Mouse (Mus musculus): ENCODE measurements around the gene Ucp3. TPM values are rescaled to one million over a fixed set of nuclear protein-coding genes. Genes with fewer than 3 reads are reported as not detected.
A peak's percentile ranks its signal among the peaks of the same experiment; 100 is the strongest.

The Ucp3 gene
- polyA plus RNA-seq, 1 experiment from 2014 or later: not detected

DNA sequence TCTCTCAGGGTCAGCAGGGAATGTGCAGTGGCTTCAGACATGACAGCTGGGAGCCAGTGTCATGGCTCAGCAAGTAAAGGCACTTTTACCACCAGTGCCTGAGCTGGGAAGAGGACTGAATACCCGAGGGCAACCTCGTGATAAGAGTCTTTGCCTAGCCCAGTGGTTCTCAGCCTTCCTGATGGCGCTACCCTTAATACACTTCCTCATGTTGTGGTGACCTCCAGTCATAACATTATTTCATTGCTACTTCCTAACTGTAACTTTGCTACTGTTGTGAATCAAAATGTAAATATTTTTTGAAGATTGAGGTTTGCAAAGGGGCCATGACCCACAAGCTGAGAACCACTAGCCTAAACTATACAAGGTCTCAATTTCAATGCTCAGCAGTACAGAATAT is 35.9 kb downstream of the Ucp3 start:
- H3K4me3 ChIP-seq (ENCODE audit: low read depth, low read length): no peak overlapping the region
- no peak overlapping the region for H3K27ac ChIP-seq (ENCODE audit: low read depth, low read length)
- no peak overlapping the region for H3K9ac ChIP-seq (ENCODE audit: low read depth, low read length)
- no peaks in the 10 kb centered on the region for H3K36me3 ChIP-seq (ENCODE audit: control insufficient read depth, insufficient read depth, low read length)
- H3K4me2 ChIP-seq: no peak overlapping the region
- DNase-seq (ENCODE audit: low spot score) (no peak), ATAC-seq (replicated peaks; ENCODE audit: low FRiP score) (no peak)
- no peaks in the 10 kb centered on the region for H3K27me3 ChIP-seq (replicated peaks; ENCODE audit: control insufficient read depth, insufficient read depth, low read length)
- no peaks in the 10 kb centered on the region for H3K4me1 ChIP-seq (replicated peaks; ENCODE audit: control insufficient read depth, insufficient read depth, low read length)
- H3K9me3 ChIP-seq (ENCODE audit: control insufficient read depth, low read length): no peaks in the 10 kb centered on the region
- 48% methylated on average over 3 of the region's 3 CpGs for WGBS

DNA sequence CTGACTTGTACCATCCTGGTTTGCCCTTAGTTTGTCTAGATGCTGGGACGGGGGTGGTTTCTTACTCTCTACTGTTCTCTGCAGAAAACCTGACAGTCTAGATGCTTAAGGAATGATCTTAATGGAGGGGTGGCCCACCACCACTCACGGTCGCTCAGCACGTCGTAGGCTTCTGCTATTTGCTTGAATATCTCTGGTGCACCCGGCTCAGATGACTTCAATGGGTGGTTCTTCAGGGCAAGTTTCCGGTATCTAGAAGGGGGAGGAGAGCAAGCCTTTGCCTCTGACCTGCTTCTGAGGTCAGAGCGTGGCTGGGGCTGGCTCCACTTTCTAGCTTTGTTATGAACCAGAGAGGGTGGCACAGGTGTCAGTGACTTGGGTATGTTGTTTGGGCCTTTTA is 38.8 kb downstream of the Ucp3 start:
- no peaks in the 10 kb centered on the region for H3K27me3 ChIP-seq (replicated peaks; ENCODE audit: control insufficient read depth, insufficient read depth, low read length)
- WGBS: 57% methylated on average over 8 of the region's 8 CpGs
- H3K4me3 ChIP-seq (ENCODE audit: low read depth, low read length): no peak overlapping the region
- DNase-seq (ENCODE audit: low spot score) (no peak), ATAC-seq (replicated peaks; ENCODE audit: low FRiP score) (no peak)
- H3K4me1 ChIP-seq (replicated peaks; ENCODE audit: control insufficient read depth, insufficient read depth, low read length): no peaks in the 10 kb centered on the region
- H3K9me3 ChIP-seq (ENCODE audit: control insufficient read depth, low read length): no peaks in the 10 kb centered on the region
- no peak overlapping the region for H3K27ac ChIP-seq (ENCODE audit: low read depth, low read length)
- no peaks in the 10 kb centered on the region for H3K36me3 ChIP-seq (ENCODE audit: control insufficient read depth, insufficient read depth, low read length)
- no peak overlapping the region for H3K9ac ChIP-seq (ENCODE audit: low read depth, low read length)
- no peak overlapping the region for H3K4me2 ChIP-seq

DNA sequence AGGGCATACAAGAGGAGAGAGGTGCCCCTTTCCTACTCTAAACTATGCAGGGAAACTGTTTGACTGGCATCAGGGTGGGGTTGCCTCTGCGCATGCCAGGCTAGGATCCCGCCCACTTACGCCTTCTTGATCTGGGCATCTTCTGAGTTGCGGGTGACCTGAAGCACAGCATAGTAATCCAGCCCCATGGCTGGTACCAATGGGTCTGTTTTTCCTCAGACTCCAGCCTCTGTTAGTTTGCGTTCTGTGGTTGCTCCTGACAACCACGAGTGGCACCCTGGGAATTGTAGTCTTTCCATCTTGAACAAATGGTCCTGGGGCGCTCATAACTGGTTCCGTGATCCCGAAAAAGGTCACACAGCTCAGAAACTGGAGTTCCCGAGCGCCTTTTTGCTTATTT is 41.8 kb downstream of the Ucp3 start, which contains the start of gene Dnajb13:
Gene Dnajb13 (minus strand): TSS at position 388 of the 400 bp plus-strand sequence.
- ATAC-seq (replicated peaks; ENCODE audit: low FRiP score) (no peak), DNase-seq (ENCODE audit: low spot score) (no peak)
- Histone ChIP-seq H3K4me1 (replicated peaks; ENCODE audit: control insufficient read depth, insufficient read depth, low read length) (no peaks in the 10 kb centered on the region), H3K4me3 (ENCODE audit: low read depth, low read length) (no peak within 1 kb of the TSS), H3K4me2 (no peak within 1 kb of the TSS), H3K9ac (ENCODE audit: low read depth, low read length) (no peak within 1 kb of the TSS), H3K27ac (ENCODE audit: low read depth, low read length) (no peak within 1 kb of the TSS), H3K9me3 (ENCODE audit: control insufficient read depth, low read length) (no peaks in the 10 kb centered on the region), H3K27me3 (replicated peaks; ENCODE audit: control insufficient read depth, insufficient read depth, low read length) (no peaks in the 10 kb centered on the region), H3K36me3 (ENCODE audit: control insufficient read depth, insufficient read depth, low read length) (no peaks in the 10 kb centered on the region)
- 47% methylated on average over 11 of the region's 11 CpGs for WGBS

DNA sequence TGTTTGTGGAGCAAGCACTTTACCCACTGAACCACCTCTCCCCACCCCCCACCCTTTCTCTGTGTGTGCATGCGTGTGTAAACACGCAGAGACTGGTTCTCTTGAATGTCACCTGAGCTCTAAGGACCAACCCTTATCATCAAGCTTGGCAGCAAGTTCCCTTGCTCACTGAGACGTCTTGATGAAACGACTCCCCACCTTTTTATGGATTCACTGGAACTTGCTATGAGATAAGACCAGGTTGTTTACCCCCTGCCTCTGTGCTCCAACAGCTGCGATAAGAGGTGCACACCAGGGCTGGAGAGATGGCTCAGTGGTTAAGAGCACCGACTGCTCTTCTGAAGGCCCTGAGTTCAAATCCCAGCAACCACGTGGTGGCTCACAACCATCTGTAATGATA is 47.4 kb downstream of the Ucp3 start:
- H3K27me3 ChIP-seq (replicated peaks; ENCODE audit: control insufficient read depth, insufficient read depth, low read length): no peaks in the 10 kb centered on the region
- no peaks in the 10 kb centered on the region for H3K4me1 ChIP-seq (replicated peaks; ENCODE audit: control insufficient read depth, insufficient read depth, low read length)
- ATAC-seq (replicated peaks; ENCODE audit: low FRiP score): no peak
- H3K9me3 ChIP-seq (ENCODE audit: control insufficient read depth, low read length): no peaks in the 10 kb centered on the region
- 52% methylated on average over 7 of the region's 7 CpGs for WGBS
- no peak overlapping the region for H3K27ac ChIP-seq (ENCODE audit: low read depth, low read length)
- no peak for DNase-seq (ENCODE audit: low spot score)
- H3K4me3 ChIP-seq (ENCODE audit: low read depth, low read length): no peak overlapping the region
- no peaks in the 10 kb centered on the region for H3K36me3 ChIP-seq (ENCODE audit: control insufficient read depth, insufficient read depth, low read length)
- no peak overlapping the region for H3K9ac ChIP-seq (ENCODE audit: low read depth, low read length)
- no peak overlapping the region for H3K4me2 ChIP-seq

DNA sequence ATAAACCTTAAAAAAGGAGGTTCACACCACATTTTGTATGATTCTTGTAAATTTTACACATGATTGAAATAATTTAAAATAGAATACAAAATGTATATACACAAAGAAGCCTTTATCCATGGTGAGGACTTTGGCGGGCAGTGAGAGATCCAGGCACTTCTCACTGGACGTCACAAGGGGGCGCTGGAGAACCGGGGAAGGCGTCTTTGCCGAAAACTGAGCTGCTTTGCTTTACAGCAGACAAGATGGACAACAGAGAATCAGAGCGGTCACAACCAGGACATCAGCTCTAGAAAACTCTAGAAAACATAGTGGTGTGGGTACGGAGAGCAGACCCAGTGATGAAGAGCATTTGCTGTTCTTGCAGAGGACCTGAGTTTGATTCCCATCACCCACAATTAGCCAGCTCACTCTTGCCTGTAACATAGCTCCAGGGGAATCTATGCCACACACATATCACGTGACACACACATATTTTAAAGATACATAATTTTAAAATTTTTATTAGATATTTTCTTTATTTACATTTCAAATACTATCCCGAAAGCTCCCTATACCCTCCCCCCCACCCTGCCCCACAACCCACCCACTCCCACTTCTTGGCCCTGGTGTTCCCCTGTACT is 48.0 kb downstream of the Ucp3 start:
- peak; percentile 57 for ATAC-seq (replicated peaks; ENCODE audit: low FRiP score)

DNA sequence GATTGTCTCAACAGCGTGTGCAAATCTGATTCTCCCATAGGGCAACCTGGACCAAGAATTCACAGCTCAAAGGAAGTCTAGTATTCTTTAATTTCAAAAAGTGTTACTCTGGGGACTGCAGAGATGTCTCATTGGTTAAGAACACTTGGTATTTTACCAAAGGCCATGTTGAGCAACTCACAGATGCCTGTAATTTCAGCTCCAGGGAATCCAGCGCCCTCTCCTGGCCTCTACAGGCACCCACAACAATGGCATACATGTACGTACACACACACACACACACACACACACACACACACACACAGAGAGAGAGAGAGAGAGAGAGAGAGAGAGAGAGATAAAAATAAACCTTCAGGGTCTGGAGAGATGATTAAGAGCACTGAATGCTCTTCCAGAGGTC is 49.4 kb downstream of the Ucp3 start:
- H3K36me3 ChIP-seq (ENCODE audit: control insufficient read depth, insufficient read depth, low read length): no peaks in the 10 kb centered on the region
- ATAC-seq (replicated peaks; ENCODE audit: low FRiP score) (no peak), DNase-seq (ENCODE audit: low spot score) (no peak)
- H3K27ac ChIP-seq (ENCODE audit: low read depth, low read length): no peak overlapping the region
- no peak overlapping the region for H3K9ac ChIP-seq (ENCODE audit: low read depth, low read length)
- H3K9me3 ChIP-seq (ENCODE audit: control insufficient read depth, low read length): no peaks in the 10 kb centered on the region
- H3K4me3 ChIP-seq (ENCODE audit: low read depth, low read length): no peak overlapping the region
- no peaks in the 10 kb centered on the region for H3K27me3 ChIP-seq (replicated peaks; ENCODE audit: control insufficient read depth, insufficient read depth, low read length)
- WGBS: 73% methylated on average over 3 of the region's 3 CpGs
- H3K4me1 ChIP-seq (replicated peaks; ENCODE audit: control insufficient read depth, insufficient read depth, low read length): no peaks in the 10 kb centered on the region
- no peak overlapping the region for H3K4me2 ChIP-seq

More for the DNA sequence above, 48.0 kb downstream of the Ucp3 start:
- Histone ChIP-seq H3K27ac (ENCODE audit: low read depth, low read length) (no peak overlapping the region), H3K4me3 (ENCODE audit: low read depth, low read length) (no peak overlapping the region), H3K36me3 (ENCODE audit: control insufficient read depth, insufficient read depth, low read length) (no peaks in the 10 kb centered on the region), H3K9me3 (ENCODE audit: control insufficient read depth, low read length) (no peaks in the 10 kb centered on the region), H3K4me2 (no peak overlapping the region), H3K9ac (ENCODE audit: low read depth, low read length) (no peak overlapping the region), H3K27me3 (replicated peaks; ENCODE audit: control insufficient read depth, insufficient read depth, low read length) (no peaks in the 10 kb centered on the region), H3K4me1 (replicated peaks; ENCODE audit: control insufficient read depth, insufficient read depth, low read length) (no peaks in the 10 kb centered on the region)
- WGBS: 21% methylated on average over 10 of the region's 10 CpGs
- DNase-seq (ENCODE audit: low spot score): peak; percentile 82

DNA sequence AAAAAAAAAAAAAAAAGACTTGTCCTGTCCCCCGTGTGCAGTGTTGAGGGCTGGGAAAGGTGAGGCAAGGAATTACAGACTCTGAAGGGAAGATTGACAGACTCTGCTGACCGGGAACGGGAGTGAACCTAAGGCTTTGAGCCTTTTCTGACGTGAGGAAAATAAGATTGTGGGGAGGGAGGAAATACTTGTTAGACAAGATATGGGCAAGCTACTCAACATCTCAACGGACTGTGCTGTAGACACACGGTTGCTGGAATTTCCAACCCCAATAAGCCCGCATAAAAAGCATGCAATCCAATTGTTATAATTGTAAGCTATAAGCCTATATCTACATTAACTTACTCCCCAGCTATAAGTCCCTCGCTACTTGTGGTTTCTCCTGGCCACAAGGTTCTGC is 51.9 kb downstream of the Ucp3 start:
- H3K27me3 ChIP-seq (replicated peaks; ENCODE audit: control insufficient read depth, insufficient read depth, low read length): no peaks in the 10 kb centered on the region
- 51% methylated on average over 8 of the region's 8 CpGs for WGBS
- no peaks in the 10 kb centered on the region for H3K36me3 ChIP-seq (ENCODE audit: control insufficient read depth, insufficient read depth, low read length)
- ATAC-seq (replicated peaks; ENCODE audit: low FRiP score): no peak
- H3K4me1 ChIP-seq (replicated peaks; ENCODE audit: control insufficient read depth, insufficient read depth, low read length): no peaks in the 10 kb centered on the region
- H3K27ac ChIP-seq (ENCODE audit: low read depth, low read length): no peak overlapping the region
- no peak overlapping the region for H3K9ac ChIP-seq (ENCODE audit: low read depth, low read length)
- no peak for DNase-seq (ENCODE audit: low spot score)
- no peak overlapping the region for H3K4me3 ChIP-seq (ENCODE audit: low read depth, low read length)
- no peak overlapping the region for H3K4me2 ChIP-seq
- H3K9me3 ChIP-seq (ENCODE audit: control insufficient read depth, low read length): no peaks in the 10 kb centered on the region

DNA sequence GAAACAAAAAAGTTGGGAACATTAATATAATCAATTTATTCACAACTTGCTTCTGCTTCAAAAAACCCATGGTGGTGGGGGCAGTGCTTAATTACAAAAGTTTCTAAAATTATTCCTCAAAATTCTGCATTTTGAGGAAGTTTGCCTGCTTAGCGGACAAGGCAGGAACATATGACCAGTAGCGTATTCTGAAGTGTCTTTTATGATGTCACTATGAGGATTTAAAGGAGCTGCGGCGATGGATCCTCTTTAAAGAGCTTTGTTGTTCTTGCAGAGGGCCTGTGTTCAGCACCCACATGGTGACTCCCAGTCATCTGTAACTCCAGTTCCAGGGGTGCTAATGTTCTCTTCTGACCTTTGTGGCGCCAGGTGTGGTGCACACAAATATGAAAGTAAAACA is 58.0 kb downstream of the Ucp3 start:
- DNase-seq (ENCODE audit: low spot score) (no peak), ATAC-seq (replicated peaks; ENCODE audit: low FRiP score) (no peak)
- Histone ChIP-seq H3K27me3 (replicated peaks; ENCODE audit: control insufficient read depth, insufficient read depth, low read length) (no peaks in the 10 kb centered on the region), H3K9me3 (ENCODE audit: control insufficient read depth, low read length) (no peaks in the 10 kb centered on the region), H3K36me3 (ENCODE audit: control insufficient read depth, insufficient read depth, low read length) (no peaks in the 10 kb centered on the region), H3K27ac (ENCODE audit: low read depth, low read length) (no peak overlapping the region), H3K4me1 (replicated peaks; ENCODE audit: control insufficient read depth, insufficient read depth, low read length) (peaks cover 8% of the 10 kb centered on the region), H3K4me2 (no peak overlapping the region), H3K4me3 (ENCODE audit: low read depth, low read length) (no peak overlapping the region), H3K9ac (ENCODE audit: low read depth, low read length) (no peak overlapping the region)
- WGBS: 89% methylated on average over 5 of the region's 5 CpGs

DNA sequence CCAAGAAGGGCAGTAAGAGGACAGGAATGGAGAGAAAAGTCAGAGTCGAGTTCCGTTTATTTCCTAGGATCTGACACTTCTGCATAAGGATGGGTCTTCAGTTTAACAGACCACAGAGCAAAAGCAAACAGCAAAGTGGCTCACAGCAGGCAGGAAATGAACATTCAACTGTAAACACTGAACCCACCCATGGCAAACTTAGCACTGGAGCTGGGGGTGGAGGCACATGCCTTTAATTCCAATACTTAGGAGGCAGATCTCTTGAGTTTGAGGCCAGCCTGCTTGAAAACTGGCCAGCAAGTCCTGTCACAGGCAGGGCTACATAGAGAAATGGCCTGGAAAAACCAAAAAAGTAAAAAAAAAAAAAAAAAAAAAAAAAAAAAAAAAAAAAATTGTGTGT is 60.7 kb downstream of the Ucp3 start:
- no peaks in the 10 kb centered on the region for H3K27me3 ChIP-seq (replicated peaks; ENCODE audit: control insufficient read depth, insufficient read depth, low read length)
- no peaks in the 10 kb centered on the region for H3K9me3 ChIP-seq (ENCODE audit: control insufficient read depth, low read length)
- H3K4me1 ChIP-seq (replicated peaks; ENCODE audit: control insufficient read depth, insufficient read depth, low read length): peaks cover 13% of the 10 kb centered on the region
- H3K36me3 ChIP-seq (ENCODE audit: control insufficient read depth, insufficient read depth, low read length): no peaks in the 10 kb centered on the region
- ATAC-seq (replicated peaks; ENCODE audit: low FRiP score) (no peak), DNase-seq (ENCODE audit: low spot score) (no peak)
- H3K9ac ChIP-seq (ENCODE audit: low read depth, low read length): no peak overlapping the region
- 64% methylated on average over 2 of the region's 2 CpGs for WGBS
- H3K4me2 ChIP-seq: peak overlapping the region; percentile 38
- peak overlapping the region; percentile 66 for H3K27ac ChIP-seq (ENCODE audit: low read depth, low read length)
- H3K4me3 ChIP-seq (ENCODE audit: low read depth, low read length): no peak overlapping the region
